Mouse (Mus musculus): Measurements from ENCODE around the gene Edn1. TPM values are rescaled to one million over a fixed set of nuclear protein-coding genes. Genes with fewer than 3 reads are reported as not detected.

Gene Edn1
- polyA plus RNA-seq, 1 experiment from 2014 or later, result 0.29 TPM

Other genes starting within 250 kb of the Edn1 start
- gene Hivep1, start 249.5 kb upstream of the Edn1 start, polyA plus RNA-seq (2015; fragmentation: Nextera tagmentation; extraction: Ambion mirVana), result 2.0 and 2.8 TPM in 2 replicates

All from liver, embryonic 15.5 days (tissue).